Mouse (Mus musculus) midbrain, embryonic 13.5 days (tissue): ENCODE measurements around the gene Cox6a2. TPM values are rescaled to one million over a fixed set of nuclear protein-coding genes. Genes with fewer than 3 reads are reported as not detected.

Experiments
- ATAC-seq: fragments of 200-750 bp; cut with Nextera tagmentation; 2 replicates; pipeline ENCODE4 v1.8.0; 2017; ENCODE audit warnings: mild to moderate bottlenecking, moderate TSS enrichment, moderate library complexity
- H3K27ac ChIP-seq: fragments of 300-500 bp; sonication (generic); 2 replicates; pipeline ENCODE4 v1.5.1; 2015; ENCODE audit warnings: inconsistent platforms, mild to moderate bottlenecking, moderate library complexity
- H3K27me3 ChIP-seq: fragments of 300-500 bp; sonication (generic); 2 replicates; pipeline ENCODE4 v1.6.1; 2015; ENCODE audit warnings: mild to moderate bottlenecking, inconsistent platforms
- H3K36me3 ChIP-seq: fragments of 300-500 bp; sonication (generic); 2 replicates; pipeline ENCODE4 v1.6.1; 2015; ENCODE audit warnings: mild to moderate bottlenecking, inconsistent platforms
- H3K4me1 ChIP-seq: fragments of 300-500 bp; sonication (generic); replicated peaks from 2 replicates; pipeline ENCODE4 v1.6.1; 2015; ENCODE audit warnings: inconsistent platforms
- H3K4me2 ChIP-seq: fragments of 300-500 bp; sonication (generic); replicated peaks from 2 replicates; pipeline ENCODE4 v1.6.1; 2015; ENCODE audit warnings: moderate library complexity, mild to moderate bottlenecking, inconsistent platforms
- H3K4me3 ChIP-seq: fragments of 300-500 bp; sonication (generic); replicated peaks from 2 replicates; pipeline ENCODE4 v1.5.1; 2015; ENCODE audit warnings: mild to moderate bottlenecking, inconsistent platforms
- H3K9ac ChIP-seq: fragments of 300-500 bp; sonication (generic); replicated peaks from 2 replicates; pipeline ENCODE4 v1.6.1; 2015; ENCODE audit warnings: mild to moderate bottlenecking, inconsistent platforms
- H3K9me3 ChIP-seq: fragments of 300-500 bp; sonication (generic); 2 replicates; pipeline ENCODE4 v1.6.1; 2016; ENCODE audit warnings: mild to moderate bottlenecking, inconsistent platforms
- WGBS: fragments of 180-500 bp; shearing (Covaris S2); methylation state at CpG from one replicate; pipeline ENCODE4 v1.1.7; 2015; 5-methylcytosine and 5-hydroxymethylcytosine counted together
- polyA plus RNA-seq: library from polyadenylated mRNA; unstranded; fragments of >200 nt; fragmentation: Nextera tagmentation; extraction: Ambion mirVana; gene quantifications from 2 replicates; pipeline ENCODE4 v1.2.1, GENCODE M21; 2015

Gene Cox6a2
- polyA plus RNA-seq, 1 experiment from 2014 or later = not detected

DNA sequence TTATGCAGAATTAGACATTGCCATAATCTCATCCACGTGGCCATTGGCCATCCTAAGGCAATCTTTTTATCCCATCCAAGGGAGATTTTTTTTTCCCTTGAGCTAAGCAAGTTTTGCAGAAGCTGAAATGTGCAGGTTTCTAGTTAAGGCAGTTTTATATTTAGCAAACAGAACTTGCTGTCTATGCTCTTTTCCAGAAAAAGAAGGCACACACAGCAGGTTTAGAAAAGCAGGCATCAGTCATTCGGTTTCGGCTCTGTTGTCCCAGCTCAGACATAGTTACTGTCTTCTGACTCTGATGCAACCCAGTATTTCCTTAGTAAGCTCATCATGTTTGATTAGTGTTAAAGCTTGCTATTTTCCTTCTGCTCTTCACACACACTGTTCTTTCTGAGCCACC, 14.7 kb upstream of the Cox6a2 start:
- WGBS = 85% methylated on average over 3 of the region's 3 CpGs
- Histone ChIP-seq H3K27ac (no peak overlapping the region), H3K36me3 (no peaks in the 10 kb centered on the region), H3K4me3 (no peak overlapping the region), H3K4me2 (no peak overlapping the region), H3K9ac (no peak overlapping the region), H3K27me3 (no peaks in the 10 kb centered on the region), H3K9me3 (no peaks in the 10 kb centered on the region), H3K4me1 (no peaks in the 10 kb centered on the region)
- no peak for ATAC-seq

DNA sequence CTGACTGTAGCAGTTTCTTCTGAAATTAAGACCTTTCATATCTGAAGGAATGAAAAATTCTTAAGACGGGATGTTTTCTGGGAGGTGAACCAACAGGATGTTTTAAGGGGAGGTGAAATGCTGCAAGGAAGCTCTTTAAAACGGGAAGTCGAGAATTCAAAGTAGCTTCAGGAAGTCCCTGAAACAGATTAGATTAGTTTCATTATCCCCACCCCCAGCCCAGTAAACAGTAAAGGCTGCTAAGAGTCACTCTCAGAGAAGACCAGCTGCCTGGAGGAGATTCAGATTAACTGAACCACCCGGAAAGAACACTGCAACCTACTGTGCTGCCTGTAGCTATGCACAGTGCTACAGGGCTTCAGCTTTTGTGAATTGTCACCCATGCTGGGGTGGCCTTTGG, 13.8 kb upstream of the Cox6a2 start:
- Histone ChIP-seq H3K36me3 (no peaks in the 10 kb centered on the region), H3K27me3 (no peaks in the 10 kb centered on the region), H3K9me3 (no peaks in the 10 kb centered on the region), H3K4me3 (no peak overlapping the region), H3K27ac (no peak overlapping the region), H3K4me1 (no peaks in the 10 kb centered on the region), H3K4me2 (no peak overlapping the region), H3K9ac (no peak overlapping the region)
- WGBS = 84% methylated on average over 4 of the region's 4 CpGs
- no peak for ATAC-seq

DNA sequence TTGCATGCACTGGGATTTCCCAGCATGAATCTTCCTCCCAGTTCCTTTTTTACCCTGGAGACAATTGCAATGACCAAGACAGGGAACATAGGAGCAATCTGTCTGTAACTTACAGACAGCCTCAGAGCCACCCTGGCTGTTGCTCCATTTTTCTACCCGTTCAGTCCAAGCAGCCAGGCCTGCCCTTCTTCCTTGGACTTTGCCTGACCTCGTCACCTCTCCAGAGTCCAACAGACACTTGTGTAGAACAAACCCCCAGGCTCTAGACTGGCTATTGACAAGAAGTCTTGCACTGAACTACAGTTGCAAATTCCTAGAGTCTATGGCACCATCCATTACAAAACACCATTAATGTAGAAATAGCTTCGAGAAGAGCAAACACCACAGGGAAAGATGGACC, 3.6 kb upstream of the Cox6a2 start:
- Histone ChIP-seq H3K4me3 (no peak overlapping the region), H3K4me2 (no peak overlapping the region), H3K27ac (no peak overlapping the region), H3K9ac (no peak overlapping the region), H3K27me3 (no peaks in the 10 kb centered on the region), H3K9me3 (no peaks in the 10 kb centered on the region), H3K4me1 (no peaks in the 10 kb centered on the region), H3K36me3 (no peaks in the 10 kb centered on the region)
- ATAC-seq = no peak
- 68% methylated on average over 3 of the region's 3 CpGs for WGBS

DNA sequence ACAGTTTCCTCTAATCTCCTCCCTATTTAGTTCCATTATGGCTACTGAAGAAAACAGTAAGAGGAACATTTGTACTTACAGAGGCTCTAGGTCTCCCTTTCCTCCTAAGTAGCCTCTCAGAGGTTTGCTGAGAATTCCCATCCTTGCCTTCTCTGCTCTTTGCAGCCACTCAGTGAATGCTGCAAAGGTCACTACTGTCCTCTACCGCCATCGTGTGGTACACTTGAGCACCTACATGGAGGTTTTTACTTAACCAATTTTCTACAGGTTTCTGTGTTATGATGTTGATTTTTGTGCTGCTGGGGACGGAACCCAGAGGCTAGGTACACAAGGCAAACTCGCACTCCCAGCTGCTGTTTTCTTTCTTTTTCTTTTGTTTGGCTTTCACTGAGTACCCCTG, 2.0 kb upstream of the Cox6a2 start:
- no peaks in the 10 kb centered on the region for H3K9me3 ChIP-seq
- H3K27ac ChIP-seq = no peak overlapping the region
- H3K4me2 ChIP-seq = no peak overlapping the region
- H3K36me3 ChIP-seq = no peaks in the 10 kb centered on the region
- 6% methylated on average over 4 of the region's 4 CpGs for WGBS
- ATAC-seq = no peak
- no peaks in the 10 kb centered on the region for H3K4me1 ChIP-seq
- no peaks in the 10 kb centered on the region for H3K27me3 ChIP-seq
- H3K4me3 ChIP-seq = no peak overlapping the region
- H3K9ac ChIP-seq = no peak overlapping the region

DNA sequence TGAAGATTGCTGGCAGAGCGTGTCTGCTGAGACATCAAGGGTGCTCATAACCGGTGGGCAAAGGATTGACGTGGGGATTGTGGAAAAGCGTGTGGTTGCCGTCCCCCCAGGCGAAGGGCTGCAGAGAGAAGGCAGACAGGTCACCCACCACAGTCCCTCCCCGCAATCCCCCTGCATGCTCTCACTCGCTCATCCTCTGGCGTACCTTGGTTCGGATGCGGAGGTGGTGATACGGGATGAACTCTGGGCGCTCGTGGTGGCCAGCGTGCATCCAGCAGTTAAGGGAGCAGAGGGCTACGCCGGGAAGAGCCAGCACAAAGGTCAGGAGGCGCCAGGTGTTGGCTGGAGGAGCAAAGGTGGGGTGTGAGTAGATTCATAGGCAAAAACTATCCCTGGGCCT, 492 bp downstream of the Cox6a2 start:
- Histone ChIP-seq H3K27me3 (no peaks in the 10 kb centered on the region), H3K36me3 (no peaks in the 10 kb centered on the region), H3K4me1 (no peaks in the 10 kb centered on the region), H3K4me2 (no peak overlapping the region), H3K4me3 (no peak overlapping the region), H3K9me3 (no peaks in the 10 kb centered on the region), H3K27ac (no peak overlapping the region), H3K9ac (no peak overlapping the region)
- ATAC-seq = no peak
- WGBS = 90% methylated on average over 18 of the region's 18 CpGs

DNA sequence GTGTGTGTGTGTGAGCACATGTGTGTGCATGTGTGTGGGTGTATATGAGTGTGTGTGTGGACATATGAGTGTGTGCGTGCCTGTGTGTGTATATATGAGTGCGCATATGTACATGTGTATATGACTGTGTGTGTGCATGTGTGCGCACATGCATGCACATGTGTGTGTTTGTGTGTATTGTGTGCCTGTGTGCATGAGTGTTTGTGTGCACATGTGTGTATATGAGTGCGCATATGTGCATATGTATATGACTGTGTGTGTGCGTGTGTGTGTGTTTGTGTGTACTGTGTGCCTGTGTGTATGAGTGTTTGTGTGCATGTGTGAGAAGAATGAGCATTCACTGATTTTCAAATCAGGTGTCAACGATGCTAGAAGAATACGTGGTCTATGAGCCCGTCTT, 2.0 kb downstream of the Cox6a2 start:
- ATAC-seq = no peak
- Histone ChIP-seq H3K4me3 (no peak overlapping the region), H3K27me3 (no peaks in the 10 kb centered on the region), H3K27ac (no peak overlapping the region), H3K9me3 (no peaks in the 10 kb centered on the region), H3K4me1 (no peaks in the 10 kb centered on the region), H3K9ac (no peak overlapping the region), H3K36me3 (no peaks in the 10 kb centered on the region), H3K4me2 (no peak overlapping the region)
- 90% methylated on average over 8 of the region's 8 CpGs for WGBS

DNA sequence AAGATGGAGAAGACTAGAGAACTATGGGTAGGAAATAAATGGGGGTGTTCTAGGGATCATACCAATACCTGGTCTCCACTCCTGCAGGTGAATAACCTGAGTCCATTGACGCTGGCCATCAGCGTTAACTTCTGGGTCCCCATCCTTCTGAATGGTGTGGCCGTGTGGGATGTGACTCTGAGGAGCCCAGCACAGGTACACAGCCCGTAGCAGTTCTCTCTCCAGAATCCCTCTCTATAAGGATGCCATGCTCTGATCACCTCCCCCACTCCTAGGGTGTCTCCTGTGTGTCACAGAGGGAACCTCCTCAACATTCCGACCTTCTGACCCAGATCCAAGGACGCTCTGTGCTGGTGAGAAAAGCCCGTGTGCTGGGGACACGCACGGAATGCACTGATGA, 3.1 kb downstream of the Cox6a2 start:
- ATAC-seq = no peak
- no peaks in the 10 kb centered on the region for H3K4me1 ChIP-seq
- H3K9ac ChIP-seq = no peak overlapping the region
- no peaks in the 10 kb centered on the region for H3K36me3 ChIP-seq
- 75% methylated on average over 9 of the region's 9 CpGs for WGBS
- no peaks in the 10 kb centered on the region for H3K27me3 ChIP-seq
- no peak overlapping the region for H3K4me3 ChIP-seq
- no peaks in the 10 kb centered on the region for H3K9me3 ChIP-seq
- no peak overlapping the region for H3K27ac ChIP-seq
- no peak overlapping the region for H3K4me2 ChIP-seq

DNA sequence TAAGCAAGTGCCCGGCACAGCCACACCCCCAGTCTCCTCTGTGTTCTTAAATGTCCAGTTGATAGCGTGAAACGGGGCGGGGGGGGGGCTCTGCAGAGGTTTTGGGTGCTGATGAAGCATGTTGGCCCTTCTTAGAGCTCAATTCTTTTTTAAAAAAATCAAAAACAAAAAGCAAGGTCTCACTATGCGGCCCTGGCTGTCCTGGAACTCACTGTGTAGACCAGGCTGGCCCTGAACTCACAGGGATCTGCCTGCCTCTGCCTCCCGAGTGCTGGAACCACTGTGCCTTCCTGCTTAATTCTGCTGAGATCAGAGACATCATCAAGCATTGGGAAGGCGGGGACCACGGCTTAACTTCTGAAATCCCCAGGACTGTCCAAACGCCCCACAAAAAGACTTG, 4.6 kb downstream of the Cox6a2 start:
- H3K27me3 ChIP-seq = no peaks in the 10 kb centered on the region
- H3K36me3 ChIP-seq = no peaks in the 10 kb centered on the region
- H3K9ac ChIP-seq = no peak overlapping the region
- 91% methylated on average over 9 of the region's 9 CpGs for WGBS
- no peaks in the 10 kb centered on the region for H3K4me1 ChIP-seq
- H3K4me3 ChIP-seq = no peak overlapping the region
- no peak overlapping the region for H3K27ac ChIP-seq
- H3K9me3 ChIP-seq = no peaks in the 10 kb centered on the region
- H3K4me2 ChIP-seq = no peak overlapping the region
- no peak for ATAC-seq

DNA sequence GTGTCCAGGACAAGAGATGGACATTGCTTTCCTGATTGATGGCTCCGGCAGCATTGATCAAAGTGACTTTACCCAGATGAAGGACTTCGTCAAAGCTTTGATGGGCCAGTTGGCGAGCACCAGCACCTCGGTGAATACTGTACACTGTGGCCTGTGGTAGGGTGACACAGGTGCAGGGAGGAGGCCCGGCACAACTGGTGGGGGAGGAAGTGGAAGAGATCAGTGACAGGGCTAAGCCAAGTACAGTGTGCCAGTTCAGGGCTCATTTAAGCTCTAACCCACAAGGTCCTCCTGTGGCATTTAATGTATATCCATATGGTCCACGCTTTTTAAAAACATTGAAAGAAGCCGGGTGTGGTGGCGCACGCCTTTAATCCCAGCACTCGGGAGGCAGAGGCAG, 24.5 kb downstream of the Cox6a2 start:
- Histone ChIP-seq H3K4me1 (no peaks in the 10 kb centered on the region), H3K9ac (no peak overlapping the region), H3K9me3 (no peaks in the 10 kb centered on the region), H3K27ac (no peak overlapping the region), H3K27me3 (no peaks in the 10 kb centered on the region), H3K4me3 (no peak overlapping the region), H3K36me3 (no peaks in the 10 kb centered on the region), H3K4me2 (no peak overlapping the region)
- ATAC-seq = no peak
- WGBS = 92% methylated on average over 10 of the region's 10 CpGs

DNA sequence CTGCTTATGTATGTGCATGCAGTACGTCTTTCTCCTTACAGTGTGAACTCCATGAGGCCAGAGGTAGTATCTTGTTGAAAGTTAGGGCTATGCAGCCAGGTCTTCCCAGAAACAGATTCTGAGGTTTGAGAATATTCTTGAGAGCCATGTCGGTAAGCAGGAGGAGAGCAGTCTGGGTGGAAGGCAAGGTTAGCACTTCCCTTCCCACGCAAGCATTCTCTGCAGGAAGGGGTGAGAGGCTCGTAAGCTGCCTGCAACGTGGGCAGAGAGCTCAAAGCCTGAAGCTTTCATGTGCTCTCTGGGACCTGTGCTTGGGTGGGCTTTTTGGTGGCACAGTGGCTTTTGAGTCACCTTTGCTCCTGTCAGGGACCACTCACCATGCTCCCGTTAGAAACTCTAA, 25.6 kb downstream of the Cox6a2 start:
- H3K27ac ChIP-seq = no peak overlapping the region
- no peak overlapping the region for H3K4me3 ChIP-seq
- H3K27me3 ChIP-seq = no peaks in the 10 kb centered on the region
- no peak overlapping the region for H3K9ac ChIP-seq
- no peak for ATAC-seq
- no peaks in the 10 kb centered on the region for H3K36me3 ChIP-seq
- H3K4me2 ChIP-seq = no peak overlapping the region
- H3K9me3 ChIP-seq = no peaks in the 10 kb centered on the region
- no peaks in the 10 kb centered on the region for H3K4me1 ChIP-seq
- WGBS = 78% methylated on average over 6 of the region's 6 CpGs

DNA sequence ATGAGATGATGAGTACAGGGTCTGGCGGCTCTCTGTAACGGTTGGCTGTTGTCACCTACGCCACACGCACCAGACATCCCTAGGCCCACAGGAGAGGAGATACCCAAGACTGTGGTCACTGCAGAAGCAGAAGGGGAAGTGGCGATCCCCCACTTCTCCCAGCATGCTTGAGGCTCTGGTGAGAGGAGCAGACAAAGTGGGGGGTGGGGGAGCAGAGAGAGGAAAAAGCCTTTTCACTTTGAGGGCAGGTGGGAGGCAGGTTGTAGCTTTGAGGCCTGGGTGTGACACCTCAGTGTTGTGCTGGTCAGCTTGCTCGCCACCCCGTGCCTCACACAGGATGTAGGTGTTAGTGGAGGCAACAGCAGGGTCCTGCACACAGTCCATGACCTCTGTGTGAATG, 26.1 kb downstream of the Cox6a2 start:
- no peak for ATAC-seq
- Histone ChIP-seq H3K9me3 (no peaks in the 10 kb centered on the region), H3K4me3 (no peak overlapping the region), H3K27me3 (no peaks in the 10 kb centered on the region), H3K36me3 (no peaks in the 10 kb centered on the region), H3K9ac (no peak overlapping the region), H3K4me1 (no peaks in the 10 kb centered on the region), H3K4me2 (no peak overlapping the region), H3K27ac (no peak overlapping the region)
- 86% methylated on average over 7 of the region's 7 CpGs for WGBS

DNA sequence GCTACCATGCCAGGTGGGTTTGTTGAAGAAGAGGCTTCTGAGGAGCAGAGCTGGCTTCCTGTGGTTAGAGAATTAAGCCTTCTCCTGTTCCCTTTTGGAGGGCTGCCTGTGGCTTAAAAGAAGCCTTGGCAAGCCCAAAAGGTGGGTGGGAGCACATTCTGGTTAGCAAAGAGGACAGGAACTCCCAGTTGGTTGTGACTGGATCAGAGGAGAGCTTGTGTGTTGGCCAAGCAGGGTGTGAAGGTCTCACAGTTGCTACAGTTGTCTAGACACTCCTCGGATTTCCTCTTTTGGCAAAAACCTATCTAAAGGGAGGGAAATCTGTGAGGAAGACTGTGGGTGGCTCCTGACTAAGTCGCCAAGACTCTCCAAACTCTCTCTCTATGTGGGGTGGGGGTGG, 27.8 kb downstream of the Cox6a2 start:
- Histone ChIP-seq H3K9me3 (no peaks in the 10 kb centered on the region), H3K36me3 (no peaks in the 10 kb centered on the region), H3K9ac (no peak overlapping the region), H3K27me3 (no peaks in the 10 kb centered on the region), H3K27ac (no peak overlapping the region), H3K4me3 (no peak overlapping the region), H3K4me2 (no peak overlapping the region), H3K4me1 (no peaks in the 10 kb centered on the region)
- 81% methylated on average over 2 of the region's 2 CpGs for WGBS
- ATAC-seq = no peak

DNA sequence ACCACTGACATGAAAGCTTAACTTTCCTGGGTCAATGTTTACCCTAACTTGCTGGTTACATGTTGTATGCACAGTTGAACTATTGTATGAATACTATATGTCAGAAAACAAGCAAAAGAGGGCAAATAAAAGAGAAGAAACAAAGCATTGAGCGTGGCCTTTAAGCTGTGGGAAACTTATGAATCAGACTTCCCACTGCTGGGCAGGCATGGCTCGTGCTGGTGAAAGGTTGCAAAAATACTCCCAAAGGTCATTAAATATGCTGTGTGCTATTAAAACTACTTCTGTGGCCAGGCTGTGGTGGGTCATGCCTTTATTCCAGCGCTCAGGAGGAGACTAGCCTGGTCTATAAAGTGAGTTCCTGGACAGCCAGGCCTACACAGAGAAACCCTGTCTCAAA, 36.2 kb downstream of the Cox6a2 start:
- H3K9ac ChIP-seq = no peak overlapping the region
- no peaks in the 10 kb centered on the region for H3K27me3 ChIP-seq
- no peaks in the 10 kb centered on the region for H3K9me3 ChIP-seq
- H3K4me2 ChIP-seq = no peak overlapping the region
- H3K4me1 ChIP-seq = no peaks in the 10 kb centered on the region
- no peak overlapping the region for H3K4me3 ChIP-seq
- H3K27ac ChIP-seq = no peak overlapping the region
- H3K36me3 ChIP-seq = no peaks in the 10 kb centered on the region
- WGBS = 74% methylated on average over 3 of the region's 3 CpGs
- no peak for ATAC-seq
